Mouse (Mus musculus): ENCODE measurements around the gene Col13a1. TPM values are rescaled to one million over a fixed set of nuclear protein-coding genes. Genes with fewer than 3 reads are reported as not detected.

The Col13a1 gene
- total RNA-seq, 2 experiments from 2014 or later, result not detected

DNA sequence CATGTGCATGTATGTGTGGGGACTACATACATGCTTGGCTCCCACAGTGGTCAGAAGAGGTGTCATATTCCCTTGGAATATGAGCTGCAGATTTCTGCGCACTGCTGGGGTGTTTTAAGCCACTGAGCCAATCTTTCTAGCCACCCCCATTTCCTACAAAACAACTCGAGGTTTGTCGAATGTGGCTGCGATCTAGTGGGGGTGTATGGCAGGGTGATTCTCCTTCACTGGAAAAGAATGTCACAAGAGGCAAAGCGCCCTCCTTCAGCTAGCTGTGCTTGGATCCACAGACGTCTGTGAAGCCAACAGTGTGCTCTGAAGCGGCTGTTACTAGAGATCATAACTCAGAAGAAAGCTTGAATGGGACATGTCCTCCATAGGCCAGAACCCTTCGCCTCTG is 141.6 kb downstream of the Col13a1 start:
- no peak for ATAC-seq (replicated peaks; ENCODE audit: low FRiP score, poor library complexity, severe bottlenecking)

- ATAC-seq (replicated peaks; ENCODE audit: low FRiP score, poor library complexity, severe bottlenecking), result no peak
These were observed 144.6 kb downstream of the Col13a1 start for GRCm38 (mm10) chr10:61834288-61834687.

GRCm38 (mm10) chr10:61832713-61833112 is 146.2 kb downstream of the Col13a1 start:
- ATAC-seq (replicated peaks; ENCODE audit: low FRiP score, poor library complexity, severe bottlenecking), result no peak

GRCm38 (mm10) chr10:61831741-61832140 is 147.2 kb downstream of the Col13a1 start:
- no peak for ATAC-seq (replicated peaks; ENCODE audit: low FRiP score, poor library complexity, severe bottlenecking)

GRCm38 (mm10) chr10:61831251-61831650 is 147.7 kb downstream of the Col13a1 start:
- no peak for ATAC-seq (replicated peaks; ENCODE audit: low FRiP score, poor library complexity, severe bottlenecking)

- no peak for ATAC-seq (replicated peaks; ENCODE audit: low FRiP score, poor library complexity, severe bottlenecking)
These were observed 148.1 kb downstream of the Col13a1 start for GRCm38 (mm10) chr10:61830817-61831216.

- ATAC-seq (replicated peaks; ENCODE audit: low FRiP score, poor library complexity, severe bottlenecking), result no peak
These were observed 149.9 kb downstream of the Col13a1 start for GRCm38 (mm10) chr10:61829046-61829445.

GRCm38 (mm10) chr10:61827950-61828936 is 150.7 kb downstream of the Col13a1 start:
- no peak for ATAC-seq (replicated peaks; ENCODE audit: low FRiP score, poor library complexity, severe bottlenecking)

DNA sequence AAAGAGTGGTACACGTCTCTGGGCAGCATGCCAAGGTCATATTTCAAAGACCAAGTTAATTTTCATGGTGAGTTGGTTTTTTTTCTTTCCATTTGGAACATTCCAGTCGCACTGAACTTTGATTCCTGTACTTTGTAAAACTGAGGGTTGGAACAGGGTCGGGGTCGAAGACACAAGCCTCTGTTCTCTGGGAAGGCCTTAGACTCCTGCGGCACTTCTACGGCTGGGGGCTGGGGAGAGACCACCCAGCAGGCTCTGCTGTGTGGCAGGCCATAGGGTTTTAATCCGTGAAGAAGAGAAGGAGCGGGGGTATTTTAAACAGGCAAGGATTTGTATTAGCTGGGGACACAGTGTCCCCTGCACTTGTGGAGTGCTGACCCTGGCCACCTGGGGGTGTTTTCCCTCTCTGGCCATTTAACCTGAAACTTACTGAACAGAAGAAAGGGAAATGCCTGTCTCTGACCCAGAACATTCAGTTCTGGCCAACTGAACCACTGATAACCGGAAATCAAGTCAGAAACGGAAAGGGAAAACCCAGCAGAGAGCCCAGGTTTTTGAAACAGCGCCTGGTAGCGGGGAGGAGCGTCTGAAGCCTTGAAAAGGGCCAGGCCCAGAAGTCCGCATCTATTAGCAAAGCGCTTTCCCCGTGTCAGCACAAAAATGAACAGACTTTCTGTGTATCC is 152.0 kb downstream of the Col13a1 start:
- ATAC-seq (replicated peaks; ENCODE audit: low FRiP score, poor library complexity, severe bottlenecking), result no peak

DNA sequence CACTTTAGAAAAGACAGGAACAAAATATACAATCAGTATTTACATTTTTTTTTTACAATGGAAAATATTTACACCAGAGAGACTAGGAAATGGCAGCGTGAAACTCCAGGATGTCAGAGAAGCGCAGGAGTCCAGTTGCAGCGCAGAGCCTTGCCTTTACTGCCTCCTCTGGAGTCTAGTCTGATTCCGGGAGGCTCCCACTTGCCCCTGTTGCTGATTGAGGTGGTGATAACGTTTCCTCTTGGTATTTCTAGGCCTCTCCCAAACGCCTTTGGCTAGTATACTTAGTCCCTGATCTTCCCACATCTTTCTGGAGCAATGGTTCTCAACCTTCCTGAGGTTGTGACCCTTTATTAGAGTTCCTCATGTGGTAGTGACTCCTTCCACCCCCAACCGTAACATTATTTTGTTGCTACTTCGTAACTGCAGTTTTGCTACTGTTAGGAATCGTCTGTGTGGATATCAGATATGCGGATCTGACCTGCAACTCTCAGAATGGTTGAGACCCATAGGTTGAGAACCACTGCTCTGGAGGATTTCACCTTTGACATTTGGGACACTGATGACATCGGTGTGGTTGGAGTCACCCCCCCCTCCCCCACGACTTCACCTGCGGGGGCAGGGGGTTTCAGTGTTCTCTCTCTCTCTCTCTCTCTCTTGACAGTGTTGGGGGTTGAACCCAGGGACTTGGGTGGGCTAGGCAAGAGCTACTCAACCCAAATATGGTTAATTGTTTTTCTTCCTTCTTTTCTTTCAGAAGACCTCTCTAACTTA is 152.7 kb downstream of the Col13a1 start:
- ATAC-seq (replicated peaks; ENCODE audit: low FRiP score, poor library complexity, severe bottlenecking), result no peak

DNA sequence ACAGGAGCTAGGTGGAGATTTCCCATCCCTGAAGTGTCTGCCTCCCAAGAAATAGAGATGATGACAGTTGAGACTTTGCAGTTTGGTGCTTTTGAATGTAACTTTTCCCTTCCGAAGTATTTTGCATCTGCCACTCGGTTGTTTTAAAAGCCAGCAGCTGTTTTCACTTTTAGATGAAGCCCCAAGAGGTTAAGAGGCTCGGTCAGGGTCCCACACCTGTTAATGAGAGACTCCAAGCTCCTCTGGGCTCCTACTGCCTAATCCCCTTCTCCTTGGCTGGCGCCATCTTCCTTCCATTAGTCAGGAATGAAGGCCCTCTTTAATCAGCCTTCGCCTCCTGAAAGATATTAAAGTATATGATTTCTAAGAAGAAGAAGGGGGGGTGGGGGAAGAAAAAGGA is 153.4 kb downstream of the Col13a1 start:
- ATAC-seq (replicated peaks; ENCODE audit: low FRiP score, poor library complexity, severe bottlenecking), result no peak

GRCm38 (mm10) chr10:61823731-61824115 is 155.2 kb downstream of the Col13a1 start:
- no peak for ATAC-seq (replicated peaks; ENCODE audit: low FRiP score, poor library complexity, severe bottlenecking)

DNA sequence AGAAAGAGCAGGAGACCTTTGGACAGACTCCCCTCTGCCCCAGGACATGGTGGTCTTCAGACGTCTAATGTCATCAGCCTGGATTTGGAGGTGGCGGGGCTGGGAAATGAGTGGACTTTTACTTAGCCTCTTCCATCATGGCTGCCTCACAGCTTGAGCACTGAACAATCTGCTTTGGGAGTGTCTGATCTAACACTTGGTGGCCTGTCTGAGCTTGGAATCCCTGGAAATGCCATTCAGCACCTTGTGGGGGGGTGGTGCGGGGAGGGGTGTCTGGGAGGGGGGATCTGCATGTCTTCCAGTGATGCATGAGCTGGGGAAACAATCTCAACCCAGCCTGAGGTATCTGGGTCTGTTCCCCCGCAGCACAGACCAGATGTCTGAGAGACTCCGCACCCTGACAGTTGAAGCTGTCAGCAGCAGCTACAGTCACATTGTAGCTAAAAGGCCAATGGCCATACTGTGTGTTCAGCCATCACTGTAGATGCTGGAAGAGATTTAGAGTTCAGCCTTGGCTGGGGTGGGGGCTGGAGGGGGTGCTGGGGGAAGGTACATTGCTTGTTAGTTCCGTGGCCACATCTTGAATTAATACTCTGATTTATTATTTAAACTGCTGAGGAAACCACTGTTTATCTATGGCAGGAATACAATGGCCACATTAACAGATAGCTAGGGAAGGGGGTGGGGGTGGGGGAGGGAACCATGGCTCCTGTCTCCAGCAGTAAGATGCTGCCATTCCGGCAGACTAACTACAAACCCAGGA is 155.8 kb downstream of the Col13a1 start:
- ATAC-seq (replicated peaks; ENCODE audit: low FRiP score, poor library complexity, severe bottlenecking), result no peak

DNA sequence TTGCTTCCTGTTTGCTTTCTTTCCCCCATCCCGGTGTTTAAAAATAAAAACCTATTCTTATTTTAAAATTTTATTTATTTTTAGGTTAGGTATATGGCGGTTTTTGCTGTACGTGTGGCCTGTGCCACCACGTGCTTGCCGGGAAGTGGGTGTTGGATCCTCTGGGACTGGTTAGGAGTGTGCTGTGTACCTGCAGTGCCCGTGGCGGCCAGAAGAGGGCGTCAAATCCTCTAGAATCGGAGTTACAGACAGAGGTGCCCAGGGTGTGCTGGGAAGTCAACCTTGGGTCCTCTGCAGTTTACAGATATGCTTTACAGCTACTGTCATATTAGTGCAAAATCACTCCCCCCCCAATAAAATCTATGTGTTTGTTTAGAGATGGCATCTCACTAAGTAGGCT is 158.9 kb downstream of the Col13a1 start:
- ATAC-seq (replicated peaks; ENCODE audit: low FRiP score, poor library complexity, severe bottlenecking), result no peak

- no peak for ATAC-seq (replicated peaks; ENCODE audit: low FRiP score, poor library complexity, severe bottlenecking)
These were observed 166.9 kb downstream of the Col13a1 start for GRCm38 (mm10) chr10:61811987-61812386.

DNA sequence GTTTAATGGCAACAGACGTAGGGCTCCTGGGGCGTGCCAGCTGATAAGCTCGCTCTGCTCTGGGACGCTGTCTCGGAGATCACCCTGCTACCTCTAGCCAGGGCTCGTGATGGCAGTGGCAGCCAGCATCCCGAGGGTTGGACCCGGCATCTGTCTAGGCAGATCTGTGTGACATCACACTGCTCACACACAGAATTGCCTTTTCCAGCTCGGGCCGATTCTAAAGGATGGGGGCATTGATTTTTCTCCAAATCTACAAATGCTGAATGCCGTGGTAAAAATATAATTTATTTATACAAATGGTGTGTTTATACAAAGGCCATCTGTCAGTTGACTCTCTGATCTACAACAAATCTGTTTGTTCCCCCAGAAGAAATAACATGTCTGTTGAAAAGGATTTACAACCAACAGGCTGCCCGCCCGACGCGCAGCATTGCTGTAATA is 180.8 kb downstream of the Col13a1 start:
- no peak for ATAC-seq (replicated peaks; ENCODE audit: low FRiP score, poor library complexity, severe bottlenecking)

- ATAC-seq (replicated peaks; ENCODE audit: low FRiP score, poor library complexity, severe bottlenecking), result no peak
These were observed 183.4 kb downstream of the Col13a1 start for GRCm38 (mm10) chr10:61795458-61795857.

DNA sequence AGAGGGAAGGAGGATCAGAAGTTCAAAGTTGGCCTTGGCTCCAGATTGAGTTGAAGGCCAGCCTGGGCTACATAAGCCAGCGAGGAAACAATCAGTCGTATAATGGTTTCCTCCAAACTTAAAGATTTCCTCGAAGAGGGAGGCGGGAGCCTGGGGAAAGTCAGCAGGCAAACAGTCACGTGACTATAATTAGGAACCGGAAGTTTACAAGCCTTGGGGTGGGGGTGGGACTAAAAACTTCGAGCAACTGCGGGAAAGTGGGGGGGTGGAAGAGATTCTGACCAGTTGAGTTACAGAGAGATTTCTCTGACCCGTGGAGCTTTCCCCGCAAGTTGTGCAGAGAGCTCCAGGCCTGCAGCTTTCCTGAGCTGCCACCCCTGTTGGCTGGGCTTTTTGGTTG is 183.9 kb downstream of the Col13a1 start:
- ATAC-seq (replicated peaks; ENCODE audit: low FRiP score, poor library complexity, severe bottlenecking), result no peak

DNA sequence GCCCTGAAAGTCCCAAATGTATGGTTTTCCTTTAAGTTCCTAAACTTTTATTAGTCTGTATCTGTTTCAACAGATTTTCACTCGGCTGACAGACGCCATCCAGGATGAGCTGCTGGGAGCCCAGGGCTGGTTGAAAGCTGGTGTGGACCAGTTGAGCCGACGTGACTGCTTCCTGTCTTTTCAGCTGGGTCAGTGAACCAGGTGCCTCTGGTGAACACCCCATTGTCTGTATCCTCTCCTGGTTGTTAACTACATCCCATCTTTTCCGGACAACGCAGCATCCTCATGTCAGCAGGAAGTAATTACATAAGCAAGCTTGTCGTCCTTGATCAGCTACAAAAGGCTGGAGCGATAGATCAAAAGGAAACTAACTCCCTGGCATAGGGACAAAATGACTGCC is 185.9 kb downstream of the Col13a1 start:
- ATAC-seq (replicated peaks; ENCODE audit: low FRiP score, poor library complexity, severe bottlenecking), result no peak

- ATAC-seq (replicated peaks; ENCODE audit: low FRiP score, poor library complexity, severe bottlenecking), result no peak
These were observed 190.4 kb downstream of the Col13a1 start for GRCm38 (mm10) chr10:61788499-61788898.

All from erythroid progenitor cell, adult 5-6 weeks (primary cell).